Mouse (Mus musculus): Measurements from ENCODE around the gene Gpr4.

Gene Gpr4

DNA sequence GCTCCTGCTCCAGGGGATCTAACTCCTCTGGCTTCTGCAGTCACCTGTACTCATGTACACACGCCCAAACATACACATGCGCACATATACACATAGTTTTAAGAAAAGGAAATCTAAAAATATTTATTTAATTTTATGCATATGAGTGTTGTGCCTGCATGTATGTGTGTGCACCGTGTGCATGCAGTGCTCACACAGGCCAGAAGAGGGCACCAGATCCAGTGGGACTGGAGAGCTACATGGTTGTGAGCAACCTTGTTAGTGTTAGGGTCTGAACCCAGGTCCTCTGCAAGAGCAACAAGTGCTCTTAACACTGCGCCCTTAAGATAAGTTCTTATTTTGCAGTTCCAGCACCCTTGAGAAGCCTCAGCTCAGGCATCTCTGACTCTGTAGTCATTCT, 17.7 kb upstream of the Gpr4 start:
- DNase-seq (ENCODE audit: low read depth, low spot score) = no peak

DNA sequence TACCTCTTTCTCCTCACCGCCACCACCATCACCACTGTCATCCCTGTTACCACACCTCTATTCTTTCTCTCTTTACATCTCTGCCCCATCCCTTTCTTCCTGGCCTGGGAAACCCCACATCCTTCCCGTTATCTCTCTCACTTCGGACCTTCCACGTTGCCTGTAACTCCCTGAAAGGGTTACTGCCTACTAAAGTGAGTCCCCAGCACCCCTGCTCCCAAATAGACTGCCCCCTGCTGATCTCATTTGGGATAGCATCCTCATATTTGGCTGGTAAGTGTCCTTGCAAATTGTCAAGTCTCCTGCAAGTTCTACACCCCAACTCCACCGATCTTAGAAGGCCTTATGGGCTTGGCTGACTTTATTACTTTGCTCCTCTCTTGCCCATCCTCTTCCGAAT, 15.7 kb upstream of the Gpr4 start:
- no peak for DNase-seq (ENCODE audit: low read depth, low spot score)

DNA sequence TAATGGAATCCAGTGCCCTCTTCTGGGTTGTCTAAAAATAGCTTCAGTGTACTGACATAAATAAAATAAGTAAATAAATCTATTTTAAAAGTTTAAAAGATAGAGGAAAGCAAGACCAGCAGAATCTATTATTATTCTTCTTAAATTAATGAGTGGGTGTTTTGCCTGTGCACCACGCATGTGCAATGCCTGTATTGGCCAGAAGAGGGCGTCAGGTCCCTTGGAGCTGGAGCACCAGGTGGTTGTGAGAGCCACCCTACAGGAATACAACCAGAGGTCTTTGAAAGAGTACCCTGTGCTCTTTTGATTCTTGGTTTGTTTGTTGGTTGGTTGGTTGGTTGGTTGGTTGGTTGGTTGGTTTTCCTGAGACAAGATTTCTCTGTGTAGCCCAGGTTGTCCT, 14.4 kb upstream of the Gpr4 start:
- no peak for DNase-seq (ENCODE audit: low read depth, low spot score)

DNA sequence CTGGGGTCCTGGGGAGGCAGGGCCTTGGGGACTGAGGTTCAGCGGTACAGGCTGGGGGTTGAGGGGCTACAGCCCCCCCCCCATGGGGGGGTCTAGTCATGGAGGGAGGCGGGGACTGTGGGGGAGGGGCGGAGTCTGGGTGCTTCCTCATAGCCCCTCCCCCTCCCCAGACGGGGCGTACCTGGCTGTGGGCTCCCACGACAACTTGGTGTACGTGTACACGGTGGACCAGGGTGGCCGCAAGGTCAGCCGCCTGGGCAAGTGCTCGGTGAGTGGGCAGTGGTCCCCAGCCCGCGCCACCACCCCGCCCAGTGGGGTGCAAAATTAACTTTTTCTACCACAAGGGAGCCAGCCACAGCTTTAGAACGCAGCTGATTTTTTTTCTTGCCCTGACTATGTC, 10.7 kb upstream of the Gpr4 start:
- no peak for DNase-seq (ENCODE audit: low read depth, low spot score)

DNA sequence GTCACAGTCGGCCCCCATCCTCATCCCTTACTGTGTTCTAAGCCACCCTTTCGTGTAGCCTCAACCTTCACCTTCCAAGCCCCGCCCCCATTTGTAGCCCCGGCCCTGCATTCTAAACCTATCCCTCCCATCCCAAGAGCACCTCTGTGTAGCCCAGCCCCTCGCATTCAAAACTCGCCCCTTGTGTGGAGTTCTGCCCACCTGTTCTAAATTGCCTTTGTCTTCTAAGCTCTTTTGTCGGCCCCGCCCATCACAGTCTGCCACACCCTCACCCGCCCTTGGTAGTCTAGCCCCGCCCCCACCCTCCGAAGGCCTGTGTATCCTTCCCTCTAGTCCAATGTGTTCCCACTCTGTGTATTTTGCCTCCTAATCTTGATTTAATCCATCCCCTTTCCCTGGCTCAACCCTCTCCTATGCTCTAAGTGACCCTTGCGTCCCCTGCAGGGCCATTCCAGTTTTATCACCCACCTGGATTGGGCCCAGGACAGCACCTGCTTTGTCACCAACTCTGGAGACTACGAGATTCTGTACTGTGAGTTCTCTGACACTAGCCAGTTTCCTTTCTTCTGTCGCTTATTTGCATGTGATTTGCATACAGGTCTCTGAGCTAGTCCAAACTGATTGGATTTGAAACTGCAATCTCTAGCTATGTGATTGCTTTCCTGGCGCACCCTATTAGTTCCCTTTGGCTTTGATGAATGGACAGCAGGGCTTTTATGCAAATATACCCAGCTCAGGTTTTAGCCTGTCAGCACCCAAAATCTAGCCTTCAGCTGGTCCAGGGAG, 10.1 kb upstream of the Gpr4 start:
- no peak for DNase-seq (ENCODE audit: low read depth, low spot score)

DNA sequence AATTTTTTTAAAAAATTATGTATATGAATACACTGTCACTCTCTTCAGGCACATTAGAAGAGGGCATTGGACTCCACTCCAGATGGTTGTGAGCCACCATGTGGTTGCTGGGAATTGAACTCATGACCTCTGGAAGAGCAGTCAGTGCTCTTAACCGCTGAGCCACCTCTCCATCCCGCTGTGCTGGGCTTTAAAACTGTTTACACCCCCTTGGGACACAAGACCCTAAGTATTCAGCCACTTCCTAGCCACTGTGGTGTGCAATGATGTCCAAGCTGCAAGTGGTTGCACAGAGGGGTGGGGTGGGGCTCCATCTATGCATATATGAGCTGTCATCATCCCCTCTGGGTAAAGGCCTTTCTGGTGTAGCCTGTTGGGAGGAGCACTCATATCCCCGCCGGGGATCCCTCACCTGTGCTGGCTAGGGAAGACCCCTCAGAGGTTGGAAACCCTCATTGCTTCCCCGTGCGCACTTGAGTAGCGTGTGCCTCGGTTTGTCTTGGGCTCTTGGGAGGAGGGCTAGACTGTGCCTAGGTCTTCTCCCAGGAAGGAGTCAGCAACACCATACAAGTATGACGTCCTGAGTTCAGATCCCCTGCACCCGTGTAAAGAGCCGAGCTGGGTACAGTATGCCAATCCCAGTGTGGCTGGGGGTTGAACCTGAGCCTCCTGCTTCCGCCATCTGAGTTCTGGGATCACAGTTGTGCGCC, 4.0 kb upstream of the Gpr4 start:
- DNase-seq (ENCODE audit: low read depth, low spot score) = no peak

DNA sequence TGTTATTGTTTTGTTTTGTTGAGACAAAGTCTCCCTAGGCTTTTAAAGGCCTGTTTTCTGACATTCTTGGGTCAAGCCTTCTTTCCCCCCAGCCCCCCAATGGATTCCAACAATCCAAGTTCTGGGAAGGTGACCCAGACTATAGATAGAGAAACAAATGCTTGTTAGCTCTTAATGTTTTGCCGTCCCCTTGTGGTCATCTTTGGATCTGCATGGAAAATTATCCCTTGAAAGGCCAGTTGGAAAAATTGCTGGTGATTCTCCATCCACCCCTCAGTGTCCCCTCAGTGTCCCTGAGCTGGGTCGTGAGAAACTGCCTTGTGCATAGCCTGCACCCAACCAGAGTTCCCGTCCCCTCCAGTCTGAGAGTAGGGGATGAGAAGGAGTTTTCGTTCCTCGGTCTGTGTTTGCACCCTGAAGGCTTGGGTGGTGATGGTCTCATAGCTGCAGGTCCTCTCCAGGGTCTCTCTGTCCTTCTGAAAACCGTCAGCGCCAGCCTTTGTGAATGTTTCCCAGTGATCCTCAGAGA, 3.3 kb upstream of the Gpr4 start:
- no peak for DNase-seq (ENCODE audit: low read depth, low spot score)

DNA sequence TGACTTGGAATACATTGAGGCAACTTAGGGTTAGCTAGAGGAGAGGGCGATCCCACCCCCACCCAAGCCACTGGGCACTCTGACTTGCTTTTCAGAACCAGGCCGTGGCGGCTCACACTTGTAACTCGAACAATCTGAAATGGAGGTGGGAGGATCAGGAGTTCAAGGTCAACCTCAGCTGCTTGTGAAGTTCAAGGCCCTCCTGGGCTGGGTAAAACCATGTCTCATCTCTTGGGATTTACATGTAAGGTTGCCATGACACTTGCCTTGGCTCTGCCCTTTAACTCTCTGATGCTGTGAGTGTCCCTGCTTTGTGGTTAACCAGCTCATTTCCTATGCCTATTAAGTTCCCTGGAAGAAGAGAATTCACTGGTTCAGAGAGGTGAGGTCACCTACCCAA, 2.8 kb upstream of the Gpr4 start:
- no peak for DNase-seq (ENCODE audit: low read depth, low spot score)

DNA sequence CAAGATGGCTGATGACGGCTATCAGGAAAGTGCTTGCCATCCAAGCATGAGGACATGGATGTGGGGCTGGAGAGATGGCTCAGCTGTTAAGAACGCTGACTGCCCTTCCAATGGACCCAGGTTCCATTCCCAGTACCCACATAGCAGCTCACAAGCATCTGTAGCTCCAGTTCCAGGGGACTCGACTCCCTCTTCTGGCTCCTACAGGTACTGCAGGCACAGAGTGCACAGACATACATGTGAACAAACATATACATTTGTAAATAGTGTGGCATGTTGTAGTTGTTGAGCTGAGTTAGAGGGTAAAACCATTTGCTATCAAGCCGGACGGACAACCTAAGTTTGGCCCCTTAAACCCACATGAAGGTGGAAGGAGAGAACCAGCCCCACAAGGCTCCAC, 2.3 kb upstream of the Gpr4 start:
- no peak for DNase-seq (ENCODE audit: low read depth, low spot score)

DNA sequence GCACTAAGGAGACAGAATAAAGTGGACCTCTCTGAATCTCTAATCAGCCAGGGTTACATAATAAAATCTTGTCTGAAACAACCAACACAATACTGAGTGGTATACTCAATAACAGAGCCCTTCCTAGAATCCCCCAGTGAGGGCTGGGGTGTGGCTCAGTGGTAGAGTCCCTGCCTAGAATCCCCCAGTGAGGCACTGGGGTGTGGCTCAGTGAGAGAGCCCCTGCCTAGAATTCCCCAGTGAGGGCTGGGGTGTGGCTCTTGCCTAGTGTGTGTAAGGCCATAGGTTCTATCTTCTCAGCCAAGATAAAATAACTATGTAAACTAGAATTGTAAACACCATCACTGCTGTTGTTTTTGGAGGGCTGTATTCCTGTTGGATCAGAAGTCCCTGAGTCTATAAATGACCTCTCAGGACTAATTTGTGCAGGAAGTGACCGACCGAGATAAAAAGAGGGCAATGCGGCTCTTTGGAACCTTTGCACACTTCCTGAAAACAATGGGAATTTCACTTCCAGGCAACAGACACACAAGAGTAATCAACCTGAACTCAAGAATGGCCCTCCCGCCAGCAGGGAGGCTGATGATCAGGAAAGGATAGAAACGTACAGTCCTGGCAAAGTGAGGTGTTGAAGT, 1.2 kb upstream of the Gpr4 start:
- no peak for DNase-seq (ENCODE audit: low read depth, low spot score)

DNA sequence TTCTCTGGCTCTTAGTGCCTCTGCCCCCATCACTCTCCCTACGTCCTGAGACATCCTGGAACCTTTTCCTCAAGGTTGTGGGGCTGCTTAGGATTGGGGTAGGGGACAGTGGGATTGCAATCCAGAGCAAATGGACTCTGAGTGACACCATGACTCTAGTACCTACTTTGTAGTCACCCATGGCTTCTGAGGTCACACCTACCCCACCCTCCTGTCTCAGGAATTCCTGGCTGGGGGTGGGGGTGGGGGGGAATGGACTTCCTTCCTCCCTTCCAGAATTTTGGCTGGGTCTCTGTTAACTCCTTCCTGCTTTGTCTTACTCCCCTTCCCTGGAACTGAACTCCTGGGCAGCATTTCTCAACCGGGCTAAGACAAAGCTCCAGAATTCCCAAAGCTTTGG, 1.0 kb downstream of the Gpr4 start:
- no peak for DNase-seq (ENCODE audit: low read depth, low spot score)

DNA sequence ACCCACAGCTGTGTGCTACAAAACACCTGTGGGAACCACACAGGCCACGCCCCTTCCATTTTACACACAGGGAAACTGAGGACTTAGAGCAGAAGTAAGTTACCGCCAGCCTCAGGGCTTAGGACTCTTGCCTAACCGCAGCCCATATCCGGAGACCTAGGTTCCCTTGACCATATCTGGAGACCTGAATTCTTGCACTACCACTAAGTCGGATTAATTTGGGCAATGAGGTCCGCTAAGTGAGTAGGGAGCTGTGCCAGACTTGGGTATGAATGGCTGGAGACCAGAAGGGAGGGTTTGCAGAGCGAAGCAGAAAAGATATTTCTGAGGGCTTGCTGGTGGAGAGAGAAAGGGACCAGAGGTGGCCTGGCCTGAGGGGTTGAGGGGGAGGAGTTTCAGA, 2.0 kb downstream of the Gpr4 start:
- DNase-seq (ENCODE audit: low read depth, low spot score) = no peak

DNA sequence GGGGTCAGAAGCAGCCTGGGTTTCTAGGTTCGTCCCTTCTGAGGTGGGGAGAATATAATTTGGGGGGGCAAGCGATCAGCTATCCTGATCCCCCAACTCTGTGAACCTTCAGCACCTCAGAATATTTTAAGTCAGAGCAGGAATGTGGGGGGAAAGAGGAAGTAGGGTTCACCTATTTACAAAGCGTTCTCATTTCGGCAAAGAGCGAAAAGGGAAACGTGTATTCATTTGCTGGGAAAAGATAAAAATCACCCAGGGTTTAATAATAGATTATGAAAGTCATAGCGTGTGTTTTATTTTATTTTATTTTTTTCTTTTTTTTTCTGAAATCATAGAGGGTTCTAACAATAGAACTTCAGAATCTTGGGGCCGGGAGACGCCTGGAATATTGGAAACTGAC, 2.6 kb downstream of the Gpr4 start:
- DNase-seq (ENCODE audit: low read depth, low spot score) = no peak

DNA sequence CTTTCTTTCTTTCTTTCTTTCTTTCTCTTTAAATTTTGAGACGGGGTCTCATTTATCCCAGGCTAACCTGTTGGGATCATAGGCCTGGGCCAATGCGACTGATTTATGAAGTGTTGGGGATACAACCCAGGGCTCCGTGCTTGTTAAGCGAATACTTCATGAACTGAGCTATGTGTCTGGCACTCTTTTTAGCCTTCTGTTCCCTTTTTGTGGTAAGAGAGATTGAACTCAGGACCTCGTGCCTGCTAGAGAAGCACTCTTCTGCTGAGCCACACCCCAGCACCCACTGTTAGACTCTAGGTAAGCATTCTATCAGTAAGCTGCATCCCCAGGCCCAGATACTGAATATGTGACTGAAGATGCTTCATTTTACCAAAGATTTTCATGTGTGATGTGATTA, 5.2 kb downstream of the Gpr4 start:
- no peak for DNase-seq (ENCODE audit: low read depth, low spot score)

DNA sequence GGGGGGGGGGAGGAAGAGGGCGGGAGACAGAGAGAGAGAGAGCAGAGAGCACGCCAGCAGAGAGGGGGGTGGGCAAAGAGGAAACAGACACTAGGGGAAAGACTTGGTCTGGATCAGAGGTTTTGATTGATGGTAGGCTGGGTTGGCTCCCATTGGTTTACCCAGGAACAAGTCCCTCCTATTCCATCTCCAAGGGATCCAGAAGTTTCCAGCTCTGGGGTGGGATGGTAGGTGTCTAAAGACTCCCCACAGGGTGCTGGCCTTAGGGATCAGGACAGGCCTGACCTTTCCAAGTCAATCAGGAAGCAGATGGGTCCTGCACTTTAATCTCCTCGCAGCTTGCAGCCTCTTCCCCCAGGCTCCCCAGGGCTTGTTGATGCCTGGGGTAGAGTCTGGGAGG, 5.6 kb downstream of the Gpr4 start:
- no peak for DNase-seq (ENCODE audit: low read depth, low spot score)

DNA sequence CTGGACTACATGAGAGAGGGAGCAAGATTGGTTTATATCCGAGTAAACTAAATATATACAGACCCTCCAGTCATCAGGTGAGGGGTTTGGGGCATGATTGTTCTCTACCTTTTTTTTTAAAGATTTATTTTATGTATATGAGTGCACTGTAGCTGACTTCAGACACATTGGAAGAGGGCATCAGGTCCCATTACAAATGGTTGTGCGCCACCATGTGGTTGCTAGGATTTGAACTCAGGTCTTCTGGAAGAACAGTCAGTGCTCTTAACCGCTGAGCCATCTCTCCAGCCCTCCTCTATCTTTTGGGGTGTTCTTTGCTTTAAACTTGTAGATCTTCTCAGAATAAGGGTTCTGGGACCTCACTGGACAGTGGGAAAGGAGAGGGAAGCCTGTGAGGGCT, 7.7 kb downstream of the Gpr4 start:
- DNase-seq (ENCODE audit: low read depth, low spot score) = no peak

DNA sequence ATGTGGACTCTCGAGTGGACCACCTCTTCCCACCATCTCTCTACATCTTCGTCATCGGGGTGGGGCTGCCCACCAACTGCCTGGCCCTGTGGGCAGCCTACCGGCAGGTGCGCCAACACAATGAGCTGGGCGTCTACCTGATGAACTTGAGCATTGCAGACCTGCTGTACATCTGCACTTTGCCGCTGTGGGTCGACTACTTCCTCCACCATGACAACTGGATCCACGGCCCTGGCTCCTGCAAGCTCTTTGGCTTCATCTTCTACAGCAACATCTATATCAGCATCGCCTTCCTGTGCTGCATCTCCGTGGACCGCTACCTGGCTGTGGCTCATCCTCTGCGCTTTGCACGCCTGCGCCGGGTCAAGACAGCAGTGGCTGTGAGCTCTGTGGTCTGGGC, 9.9 kb downstream of the Gpr4 start:
- no peak for DNase-seq (ENCODE audit: low read depth, low spot score)

DNA sequence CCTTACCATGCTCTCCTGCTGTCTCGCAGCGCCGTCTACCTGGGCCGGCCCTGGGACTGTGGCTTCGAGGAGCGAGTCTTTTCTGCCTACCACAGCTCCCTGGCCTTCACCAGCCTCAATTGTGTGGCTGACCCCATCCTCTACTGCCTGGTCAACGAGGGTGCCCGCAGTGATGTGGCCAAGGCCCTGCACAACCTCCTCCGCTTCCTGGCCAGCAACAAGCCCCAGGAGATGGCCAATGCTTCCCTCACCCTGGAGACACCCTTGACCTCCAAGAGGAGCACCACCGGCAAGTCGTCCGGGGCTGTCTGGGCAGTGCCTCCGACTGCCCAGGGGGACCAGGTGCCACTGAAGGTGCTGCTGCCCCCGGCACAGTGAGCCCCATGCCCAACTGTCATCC, 10.5 kb downstream of the Gpr4 start:
- DNase-seq (ENCODE audit: low read depth, low spot score) = no peak

DNA sequence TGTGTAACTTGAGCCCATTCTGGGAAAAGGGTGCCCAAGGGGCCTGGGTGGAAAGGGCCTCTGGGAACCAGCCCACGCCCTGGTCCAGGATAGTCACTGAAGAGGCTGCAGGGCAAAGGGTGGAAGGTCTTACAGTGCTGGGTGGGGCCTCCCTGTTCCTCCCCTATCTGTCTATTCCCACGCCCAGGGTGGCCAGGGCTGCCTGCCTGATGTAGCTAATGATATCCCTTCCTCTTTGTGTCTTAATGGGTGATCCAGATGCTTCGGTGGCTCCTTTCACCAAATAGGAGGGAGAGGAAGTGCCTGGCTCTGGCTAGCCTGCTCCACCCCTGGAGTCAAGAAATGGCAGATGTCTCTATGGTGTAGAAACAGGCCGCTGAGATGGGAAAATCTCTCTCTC, 12.6 kb downstream of the Gpr4 start:
- DNase-seq (ENCODE audit: low read depth, low spot score) = no peak

DNA sequence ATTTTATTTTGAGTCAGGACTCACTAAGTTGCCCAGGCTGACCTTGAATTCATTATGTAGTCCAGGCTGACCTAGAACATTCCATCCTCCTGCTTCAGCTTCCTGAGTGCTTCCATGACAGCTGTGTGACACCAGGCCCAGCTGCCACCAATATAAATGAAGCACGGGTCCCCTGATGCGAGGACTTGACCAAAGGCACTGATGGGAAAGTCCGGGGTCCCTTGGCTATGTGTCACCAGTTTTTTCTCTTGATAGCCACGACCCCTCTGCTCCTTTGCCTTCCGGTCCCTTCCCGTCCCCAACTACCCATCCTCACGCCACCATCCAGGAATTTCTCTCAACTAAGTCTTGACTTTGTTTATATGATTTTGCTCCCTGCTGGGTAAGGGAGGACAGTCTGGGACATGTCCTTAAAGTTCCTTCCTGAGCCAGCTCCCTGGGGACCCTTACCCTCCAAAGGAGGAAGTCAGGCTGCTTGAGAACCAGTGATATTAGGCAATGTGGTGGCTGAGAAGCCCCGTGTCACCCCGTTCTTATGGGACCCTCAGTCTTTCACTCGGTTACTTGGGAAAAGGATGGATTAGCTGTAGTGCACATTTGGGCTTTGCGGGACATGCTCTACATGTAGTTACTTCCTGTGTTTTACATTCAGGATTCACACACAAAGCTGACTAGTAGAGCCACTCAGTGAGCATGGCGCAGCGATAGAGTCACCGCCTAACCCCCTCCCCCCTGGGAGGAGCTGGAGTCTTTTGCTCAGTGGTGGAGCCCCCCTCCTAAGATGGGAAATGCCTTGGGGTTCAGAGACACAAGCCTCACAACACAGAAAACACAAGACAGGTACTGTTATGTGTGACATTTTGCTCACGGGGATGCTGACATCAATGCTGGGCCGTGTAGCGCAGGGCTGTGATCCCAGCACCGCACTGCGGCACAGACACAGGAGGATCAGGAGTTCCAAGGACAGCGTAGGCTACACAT, 14.8 kb downstream of the Gpr4 start:
- DNase-seq (ENCODE audit: low read depth, low spot score) = peak; percentile 37

All from skeletal muscle tissue, adult 2 months (tissue).